Mouse (Mus musculus) kidney, adult 8-10 months (tissue): ENCODE data around the gene Eif4g1.

Source experiments
- DNase-seq, 2 experiments: peaks; one replicate each; pipeline ENCODE4 v3.0.0; 2022

The Eif4g1 gene

GRCm38 (mm10) chr16:20672965-20673705 lies 5.0 kb downstream of the Eif4g1 start:
- DNase-seq: peak; percentile 35 to 41

DNA sequence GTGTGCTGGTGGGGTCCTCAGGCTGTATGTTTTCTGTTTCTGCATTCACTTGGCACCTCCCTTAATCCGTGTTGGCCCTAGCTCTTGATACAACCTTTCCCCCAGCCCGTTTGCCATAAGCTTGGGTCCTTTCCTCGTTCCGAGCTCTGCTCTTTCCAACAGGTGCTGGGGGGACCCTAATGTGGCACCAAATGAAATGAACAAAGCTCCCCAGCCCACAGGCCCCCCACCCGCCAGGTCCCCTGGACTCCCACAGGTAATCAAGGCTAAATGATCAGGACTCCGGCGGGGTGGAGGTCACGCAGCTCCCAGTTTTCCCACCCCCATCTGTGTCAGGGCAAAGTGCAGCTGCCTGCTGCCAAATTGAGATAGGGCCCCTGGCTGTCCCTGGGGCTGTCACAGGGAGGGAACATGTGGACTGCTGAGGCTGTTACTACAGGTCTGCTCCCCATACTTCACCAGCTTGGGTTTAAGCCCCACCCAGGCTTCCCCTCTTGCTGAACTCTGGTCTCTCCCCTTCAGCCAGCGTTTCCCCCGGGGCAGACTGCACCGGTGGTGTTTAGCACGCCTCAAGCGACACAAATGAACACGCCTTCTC lies 5.7 kb downstream of the Eif4g1 start:
- DNase-seq: peak; percentile 70 to 74

DNA sequence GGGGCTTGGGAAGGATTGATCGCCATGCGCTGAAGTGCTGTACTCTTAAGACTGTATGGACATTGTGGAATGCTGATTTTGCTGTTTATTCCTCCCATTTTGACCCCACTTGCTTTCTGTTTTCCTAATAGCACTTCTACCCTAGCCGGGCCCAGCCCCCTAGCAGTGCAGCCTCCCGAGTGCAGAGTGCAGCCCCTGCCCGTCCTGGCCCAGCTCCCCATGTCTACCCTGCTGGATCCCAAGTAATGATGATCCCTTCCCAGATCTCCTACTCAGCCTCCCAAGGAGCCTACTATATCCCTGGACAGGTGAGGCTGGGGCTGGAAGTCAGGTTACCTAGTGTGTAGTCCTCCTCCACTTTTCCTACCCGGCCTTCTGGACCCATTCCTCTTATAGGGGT lies 7.1 kb downstream of the Eif4g1 start:
- DNase-seq: no peak

GRCm38 (mm10) chr16:20676702-20677101 lies 8.6 kb downstream of the Eif4g1 start:
- no peak for DNase-seq

GRCm38 (mm10) chr16:20677380-20677779 lies 9.3 kb downstream of the Eif4g1 start:
- DNase-seq: no peak

DNA sequence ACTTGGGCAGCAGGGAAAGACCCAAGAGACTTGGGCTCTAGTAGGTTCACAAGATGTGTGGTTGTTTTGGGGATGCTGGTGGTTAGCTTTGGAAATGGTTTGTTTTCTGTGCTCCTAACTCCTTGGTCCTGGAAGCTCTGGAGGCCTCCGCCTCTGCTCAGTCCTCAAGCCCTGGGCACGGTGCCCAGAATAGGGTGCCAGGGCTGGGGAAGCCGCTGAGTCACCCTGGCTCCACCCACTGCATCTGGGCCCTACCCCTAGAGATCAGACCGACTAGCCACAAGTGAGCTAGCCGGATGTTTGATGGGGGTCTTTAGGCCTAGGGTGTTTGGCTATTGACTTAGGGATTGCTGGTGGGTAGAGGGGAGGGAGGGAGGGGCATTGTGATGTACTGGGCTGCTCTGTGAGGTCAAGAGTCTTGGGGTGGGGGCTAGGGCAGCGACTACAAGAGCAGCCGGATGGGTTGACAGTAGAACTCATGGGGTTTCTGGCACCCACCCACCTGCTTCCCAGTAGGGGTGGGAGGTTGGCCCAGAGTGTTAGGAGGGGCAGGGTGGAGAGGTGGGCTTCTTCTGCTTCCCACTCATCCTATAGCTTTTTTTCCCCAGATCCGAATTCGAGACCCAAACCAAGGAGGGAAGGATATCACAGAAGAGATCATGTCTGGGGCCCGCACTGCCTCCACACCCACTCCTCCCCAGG lies 10.0 kb downstream of the Eif4g1 start:
- peak; percentile 83 to 90 for DNase-seq

DNA sequence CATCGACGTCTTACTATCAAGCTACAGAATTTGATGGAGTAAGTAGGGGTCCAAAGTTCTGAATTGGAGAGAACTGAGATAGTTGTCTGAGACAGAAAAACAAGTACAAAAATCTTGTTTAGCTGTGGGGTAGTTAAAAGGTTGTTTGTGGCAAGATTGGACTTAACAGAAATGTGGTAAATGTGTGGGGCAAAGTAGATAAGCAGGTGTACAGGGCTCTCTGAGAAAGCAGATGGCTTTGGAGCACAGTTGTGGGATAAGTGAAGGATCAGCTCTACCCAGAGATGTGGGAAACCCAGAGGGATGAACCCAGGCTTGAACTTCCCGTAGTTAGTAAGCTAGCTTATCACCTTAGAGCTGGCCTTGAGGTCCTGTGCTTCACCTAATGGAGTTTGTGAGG lies 22.7 kb downstream of the Eif4g1 start:
- DNase-seq: no peak

DNA sequence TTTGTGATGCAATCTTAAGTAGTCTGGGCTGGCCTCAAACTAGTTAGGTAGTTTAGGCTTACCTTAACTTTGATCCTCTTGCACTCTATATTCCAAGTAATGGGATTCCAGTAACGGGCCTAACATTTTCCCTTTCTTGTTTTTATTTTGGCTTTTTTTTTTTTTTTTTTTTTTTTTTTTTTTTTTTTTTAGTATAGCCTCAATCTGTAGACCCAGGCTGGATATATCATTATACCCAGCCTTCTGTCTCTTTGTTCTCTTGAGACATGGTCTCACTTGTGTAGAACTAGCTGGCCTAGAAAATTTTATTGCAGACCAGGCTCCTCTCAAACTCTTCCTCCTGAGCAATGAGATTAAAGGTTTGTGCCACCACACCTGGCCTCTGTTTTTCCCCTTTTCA lies 23.5 kb downstream of the Eif4g1 start:
- DNase-seq: no peak

GRCm38 (mm10) chr16:20692241-20692965 lies 24.3 kb downstream of the Eif4g1 start:
- DNase-seq: no peak

- peak; percentile 75 to 84 for DNase-seq
Measured at GRCm38 (mm10) chr16:20693111-20693701, 25.1 kb downstream of the Eif4g1 start, which contains the start of gene Fam131a. Gene Fam131a, plus strand, starts transcription at chr16:20693241.

- DNase-seq: no peak
Measured at GRCm38 (mm10) chr16:20694781-20695180, 26.7 kb downstream of the Eif4g1 start.

DNA sequence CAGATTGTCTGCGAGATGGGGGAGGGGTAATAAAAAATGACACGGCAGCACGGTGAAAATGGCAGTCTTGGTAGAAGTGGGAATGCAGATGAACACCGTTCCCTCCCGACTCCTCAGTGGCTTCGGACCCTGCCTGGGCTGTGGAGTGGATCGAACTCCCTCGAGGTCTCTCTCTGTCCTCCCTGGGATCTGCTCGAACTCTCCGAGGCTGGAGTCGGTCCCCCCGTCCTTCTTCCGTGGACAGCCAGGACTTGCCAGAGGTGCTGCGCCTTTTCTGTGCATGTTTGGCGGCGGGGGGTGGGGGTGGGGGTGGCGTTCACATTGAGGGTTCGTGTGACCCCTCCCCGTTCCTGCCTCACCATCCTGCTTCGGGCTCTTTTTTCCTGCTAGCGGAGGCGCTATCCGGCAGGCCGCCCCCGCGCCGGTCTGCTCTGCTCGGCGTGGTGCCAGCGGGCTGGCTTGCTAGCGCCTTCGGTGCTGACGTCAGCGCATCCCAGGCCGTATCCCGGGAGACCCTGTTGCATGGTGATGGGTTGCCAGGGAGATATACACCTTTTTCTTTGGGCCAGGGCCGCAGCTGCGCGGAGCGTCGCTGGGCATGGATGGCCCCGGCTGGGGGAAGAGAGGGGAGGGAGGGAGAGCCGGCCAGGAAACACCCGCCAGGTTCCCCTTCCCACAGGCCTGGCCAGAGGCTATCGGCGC lies 27.7 kb downstream of the Eif4g1 start:
- DNase-seq: peak; percentile 74 to 80

DNA sequence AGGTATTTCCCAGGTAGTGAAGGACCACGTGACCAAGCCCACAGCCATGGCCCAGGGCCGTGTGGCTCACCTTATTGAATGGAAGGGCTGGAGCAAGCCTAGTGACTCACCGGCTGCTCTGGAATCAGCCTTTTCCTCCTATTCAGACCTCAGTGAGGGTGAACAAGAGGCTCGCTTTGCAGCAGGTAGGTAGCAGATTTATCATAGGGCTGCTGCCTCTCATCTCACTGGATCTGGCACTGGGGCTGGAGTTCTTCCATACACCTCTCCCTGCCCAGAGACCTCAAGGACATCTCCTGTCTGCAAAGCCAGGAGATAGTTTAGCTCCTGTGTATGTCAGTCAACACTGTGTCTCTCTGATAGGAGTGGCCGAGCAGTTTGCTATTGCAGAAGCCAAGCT lies 31.2 kb downstream of the Eif4g1 start:
- DNase-seq: no peak

DNA sequence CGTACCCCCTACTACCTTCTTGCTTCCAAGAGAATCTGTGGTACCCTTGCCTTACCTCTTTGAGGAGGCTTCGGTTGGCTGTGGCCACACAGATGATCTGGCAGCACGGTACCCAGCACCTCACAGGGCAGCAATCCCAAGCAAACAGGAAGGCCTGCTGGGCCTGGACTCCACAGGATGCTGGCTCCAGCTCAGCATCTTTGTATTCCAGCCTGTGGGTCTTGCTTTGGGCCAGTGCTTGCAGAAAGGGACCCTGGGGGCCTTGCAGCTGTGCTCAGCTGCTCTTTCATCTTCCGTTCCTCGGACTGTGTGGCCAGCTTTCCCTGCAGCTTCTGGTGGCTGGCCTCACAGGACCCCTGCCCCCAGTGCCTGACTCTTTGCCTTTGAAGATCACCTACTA lies 31.9 kb downstream of the Eif4g1 start:
- no peak for DNase-seq

DNA sequence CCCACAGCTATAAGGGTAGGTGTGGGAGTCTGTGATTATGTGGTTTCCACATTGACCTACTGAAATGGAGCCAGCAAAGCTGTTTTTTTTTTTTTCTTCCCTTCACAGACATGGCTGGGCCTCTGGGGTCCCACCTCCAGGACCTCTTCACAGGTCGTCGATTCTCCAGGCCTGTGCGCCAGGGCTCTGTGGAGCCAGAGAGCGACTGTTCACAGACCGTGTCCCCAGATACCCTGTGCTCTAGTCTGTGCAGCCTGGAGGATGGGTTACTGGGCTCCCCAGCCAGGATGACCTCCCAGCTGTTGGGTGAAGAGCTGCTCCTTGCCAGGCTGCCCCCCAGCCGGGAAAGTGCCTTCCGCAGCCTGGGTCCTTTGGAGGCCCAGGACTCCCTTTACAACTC lies 33.2 kb downstream of the Eif4g1 start:
- DNase-seq: no peak

- no peak for DNase-seq
Measured at GRCm38 (mm10) chr16:20701729-20702521, 33.8 kb downstream of the Eif4g1 start.

- peak; percentile 64 to 78 for DNase-seq
Measured at GRCm38 (mm10) chr16:20702522-20702893, 34.4 kb downstream of the Eif4g1 start.

- DNase-seq: no peak
Measured at GRCm38 (mm10) chr16:20703071-20703470, 35.0 kb downstream of the Eif4g1 start.

GRCm38 (mm10) chr16:20703699-20704400 lies 35.7 kb downstream of the Eif4g1 start:
- no peak for DNase-seq

- DNase-seq: no peak
Measured at GRCm38 (mm10) chr16:20705786-20706185, 37.7 kb downstream of the Eif4g1 start.
